9 mouse cellular contexts compared by ENCODE assay signal in genomic region chr12:25475180-25475758, GRCm38 (mm10).
DNase-seq lines count a peak whose midpoint lies in the region; ATAC-seq and TF ChIP-seq lines count a peak whose summit lies in the region.
"Had no signal": no experiment of that assay in that cellular context is flagged by ENCODE, and none has a peak within 500 bp of the region (broad histone marks: within the 10 kb centered on the region; RNA-seq: fewer than 3 reads in every experiment).

No protein-coding gene starts in this region.

- 2% methylated on average over 10 of the region's 10 CpGs for WGBS in hindbrain, embryonic 14.5 days
- WGBS in limb, embryonic 15.5 days: 13% methylated on average over 10 of the region's 10 CpGs

- no peaks in the 10 kb centered on the region for H3K27me3 ChIP-seq in hindbrain, embryonic 14.5 days (ENCODE audit: control insufficient read depth, insufficient read depth, low read length)
- no peaks in the 10 kb centered on the region for H3K27me3 ChIP-seq in limb, embryonic 15.5 days

- H3K9me3 ChIP-seq in hindbrain, embryonic 14.5 days (ENCODE audit: control insufficient read depth, low read length): no peaks in the 10 kb centered on the region
- no peaks in the 10 kb centered on the region for H3K9me3 ChIP-seq in limb, embryonic 15.5 days

- H3K9ac ChIP-seq in hindbrain, embryonic 14.5 days: no peak overlapping the region
- no peak overlapping the region for H3K9ac ChIP-seq in limb, embryonic 15.5 days

- peak; percentile 85 for ATAC-seq in hindbrain, embryonic 14.5 days (ENCODE audit: low FRiP score)
- ATAC-seq in limb, embryonic 15.5 days (ENCODE audit: insufficient number of reproducible peaks, low FRiP score, low TSS enrichment, low read depth): 0 out of 2 replicates have a peak, but pooled peaks have one; percentile 61

- TF ChIP-seq CTCF in left cerebral cortex, adult 2 months (IDR thresholded peaks at IDR 0.05): no peak

- H3K36me3 ChIP-seq in hindbrain, embryonic 14.5 days (replicated peaks; ENCODE audit: control insufficient read depth, insufficient read depth): no peaks in the 10 kb centered on the region
- no peaks in the 10 kb centered on the region for H3K36me3 ChIP-seq in limb, embryonic 15.5 days

- no peak for DNase-seq in left cerebral cortex, adult 2 months (ENCODE audit: extremely low spot score in 1 of 2, low spot score in 2 of 2)
- DNase-seq in left cerebral cortex, adult 11 months (ENCODE audit: low spot score): no peak
- DNase-seq in hindbrain, embryonic 14.5 days (ENCODE audit: low spot score): peak; percentile 63
- peak; percentile 8 for DNase-seq in thymus, postnatal 25 days
- no peak for DNase-seq in lung, adult 18-20 months
- DNase-seq in testis, postnatal 14 days (ENCODE audit: low spot score): no peak
- DNase-seq in gastrocnemius, postnatal 25 days: no peak

- H3K4me3 ChIP-seq in left cerebral cortex, adult 2 months: no peak overlapping the region
- no peak overlapping the region for H3K4me3 ChIP-seq in hindbrain, embryonic 14.5 days (replicated peaks; ENCODE audit: low read length)
- no peak overlapping the region for H3K4me3 ChIP-seq in limb, embryonic 15.5 days
- H3K4me3 ChIP-seq: layer of hippocampus, adult 2 months had no signal

- peak overlapping the region; percentile 40; the same call in 1 of the 2 replicates for H3K27ac ChIP-seq in left cerebral cortex, adult 2 months
- peak overlapping the region; percentile 75 for H3K27ac ChIP-seq in hindbrain, embryonic 14.5 days
- H3K27ac ChIP-seq in limb, embryonic 15.5 days: no peak overlapping the region
- H3K27ac ChIP-seq: layer of hippocampus, adult 2 months had no signal

- H3K4me2 ChIP-seq in hindbrain, embryonic 14.5 days (replicated peaks): peak overlapping the region; percentile 23
- no peak overlapping the region for H3K4me2 ChIP-seq in limb, embryonic 15.5 days

- H3K4me1 ChIP-seq in hindbrain, embryonic 14.5 days (replicated peaks; ENCODE audit: control insufficient read depth, insufficient read depth, low read length): peaks cover 24% of the 10 kb centered on the region
- H3K4me1 ChIP-seq in limb, embryonic 15.5 days: peaks cover 4% of the 10 kb centered on the region

- intact Hi-C loops in left cerebral cortex, adult 2 months (cut with DNase I): no loop called here

Comparison
In these comparisons a context has a peak if more than half of its experiments do, and no peak if none do; other contexts are left out.
1. DNase-seq: peak in hindbrain, embryonic 14.5 days (single experiment) and thymus, postnatal 25 days (single experiment); none in left cerebral cortex, adult 2 months (0 of 2), left cerebral cortex, adult 11 months (single experiment), lung, adult 18-20 months (0 of 2), testis, postnatal 14 days (single experiment) and gastrocnemius, postnatal 25 days (single experiment).